Mouse (Mus musculus): ENCODE measurements around the gene 1110051M20Rik. TPM values are rescaled to one million over a fixed set of nuclear protein-coding genes. Genes with fewer than 3 reads are reported as not detected.

Gene 1110051M20Rik
- total RNA-seq, 4 experiments from 2014 or later = 108 to 144 (median 121) TPM

DNA sequence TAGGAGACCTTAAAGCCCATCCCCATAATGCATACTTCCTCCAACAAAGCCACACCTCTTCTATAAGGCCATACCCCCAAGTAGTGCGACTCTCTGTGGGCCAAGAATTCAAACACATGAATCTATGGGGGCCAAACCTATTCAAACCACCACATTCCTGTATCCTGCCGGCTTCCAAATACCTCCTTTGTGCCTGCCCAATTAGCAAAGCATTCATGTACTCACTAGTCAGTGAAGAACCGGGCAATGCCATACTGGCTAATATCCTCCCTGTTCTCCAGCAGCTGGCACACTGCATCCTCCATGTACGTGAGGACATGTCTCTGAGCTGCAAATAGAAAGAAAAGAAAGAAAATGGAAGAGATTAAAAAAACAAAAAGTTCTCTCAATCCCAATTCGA is 22.9 kb downstream of the 1110051M20Rik start:
- DNase-seq (ENCODE audit: low spot score in 2 of 2) = no peak

DNA sequence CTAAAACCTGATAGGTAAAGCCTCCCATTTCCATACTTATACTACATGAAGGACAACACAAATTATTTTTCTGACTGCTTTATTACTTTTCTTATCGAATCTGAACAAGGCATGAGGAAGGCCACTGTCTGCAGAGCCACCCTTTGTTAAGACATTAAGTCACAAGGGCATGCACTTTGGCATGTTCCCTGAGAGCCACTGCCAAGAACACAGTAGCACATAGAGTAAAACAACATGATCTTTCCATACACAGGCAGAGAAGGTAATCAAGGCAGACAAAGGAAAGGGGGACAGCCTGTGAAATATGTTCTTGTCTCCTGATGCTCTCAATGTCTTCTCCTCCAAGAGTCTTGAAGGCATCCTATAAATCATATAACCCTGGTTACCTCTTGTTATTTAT is 30.7 kb downstream of the 1110051M20Rik start:
- no peak for DNase-seq (ENCODE audit: low spot score in 2 of 2)

DNA sequence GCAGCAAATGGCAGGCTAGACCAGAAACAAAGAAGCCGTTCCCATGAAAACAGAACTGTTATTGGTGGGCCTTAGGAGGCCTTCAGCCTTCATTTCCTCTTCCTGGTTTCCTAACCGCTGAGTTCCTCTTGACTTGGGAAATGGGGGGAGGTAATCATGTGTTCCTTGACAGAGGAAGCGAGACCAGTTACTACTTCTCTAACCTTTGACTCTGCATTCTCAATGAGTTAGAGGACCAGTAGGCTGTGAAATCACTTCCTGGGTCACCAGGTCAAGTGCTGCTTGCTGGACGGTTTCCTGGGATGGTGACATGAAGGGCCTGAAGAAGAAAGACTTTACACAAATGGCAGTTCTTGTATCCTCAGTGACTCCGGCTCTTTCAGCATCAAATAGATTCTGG is 32.1 kb downstream of the 1110051M20Rik start:
- no peak for DNase-seq (ENCODE audit: low spot score in 2 of 2)

DNA sequence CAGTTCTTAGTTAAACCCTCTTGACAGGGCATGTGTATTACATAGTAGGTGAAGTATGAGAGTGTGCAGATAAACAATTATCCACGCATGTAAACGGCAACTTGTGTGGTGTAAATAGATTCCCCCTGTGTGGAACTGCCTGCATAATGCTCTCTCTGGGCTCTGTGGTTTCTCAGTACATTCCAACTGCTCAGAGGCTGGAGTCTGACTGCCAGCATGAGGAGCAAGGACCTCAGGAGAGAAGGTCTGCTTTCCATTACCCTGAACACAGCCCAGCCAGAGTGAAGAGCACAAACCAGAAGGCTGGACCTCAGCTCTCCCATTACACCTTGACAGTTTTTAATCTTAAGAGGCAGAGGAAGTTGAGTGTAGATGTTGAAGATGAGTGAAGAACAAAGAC is 33.0 kb downstream of the 1110051M20Rik start:
- DNase-seq (ENCODE audit: low spot score in 2 of 2) = no peak

DNA sequence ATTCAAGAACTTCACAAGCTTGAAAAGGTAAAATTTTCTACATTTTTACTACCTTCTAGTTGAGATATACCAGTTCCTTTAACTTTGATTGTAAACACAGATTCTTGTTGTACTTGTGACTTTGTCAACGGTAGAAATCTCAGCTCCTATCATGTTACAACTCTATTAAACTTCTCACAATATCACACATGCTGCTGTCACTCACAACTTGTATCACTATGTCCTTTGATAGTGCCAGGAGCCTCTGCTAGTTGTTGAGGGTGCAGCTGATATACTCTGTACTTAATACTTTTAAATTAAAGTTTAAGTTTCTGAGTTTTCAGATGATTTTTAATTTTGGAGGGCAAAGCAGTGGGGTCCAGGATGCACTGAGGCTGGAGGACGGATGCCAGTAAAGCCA is 36.5 kb downstream of the 1110051M20Rik start:
- no peak for DNase-seq (ENCODE audit: low spot score in 2 of 2)

DNA sequence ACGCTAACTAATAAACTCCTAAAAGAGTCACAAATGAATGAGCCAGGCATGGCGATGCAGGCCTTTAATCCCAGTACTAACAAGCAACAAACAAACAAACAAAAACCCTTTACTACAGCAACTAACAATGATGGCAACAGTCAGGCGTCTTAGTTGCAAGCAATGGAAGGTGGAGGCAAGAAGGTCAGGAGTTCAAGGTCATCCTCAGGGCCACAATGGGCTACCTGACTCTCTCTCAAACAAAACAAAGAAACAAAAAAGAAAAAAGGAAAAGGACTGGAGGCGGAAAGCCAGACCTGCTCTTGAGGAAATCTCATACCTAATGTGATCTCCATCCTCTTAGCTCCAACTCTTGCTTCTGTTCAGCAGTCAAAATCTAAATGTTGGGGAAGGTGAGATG is 39.4 kb downstream of the 1110051M20Rik start:
- DNase-seq (ENCODE audit: low spot score in 2 of 2) = no peak

DNA sequence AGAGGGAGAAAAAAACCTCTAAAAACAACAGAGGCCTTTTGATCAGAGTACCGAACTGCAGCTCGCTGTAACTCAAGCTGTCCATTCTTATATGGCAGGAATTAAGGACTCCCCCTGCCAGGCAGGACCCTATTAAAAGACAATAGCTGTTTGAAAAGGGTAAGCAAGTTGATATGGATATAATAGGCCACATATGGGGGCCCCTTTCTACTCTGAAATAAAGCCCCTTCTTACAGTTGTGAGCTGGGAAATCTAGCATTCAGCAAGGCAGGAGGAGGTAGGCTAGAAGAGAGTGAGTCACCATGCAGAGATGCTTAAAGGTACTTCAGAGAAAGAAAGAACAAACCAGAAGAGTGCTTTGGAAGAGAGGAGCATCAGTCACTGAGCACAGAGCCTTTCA is 44.8 kb downstream of the 1110051M20Rik start:
- no peak for DNase-seq (ENCODE audit: low spot score in 2 of 2)

DNA sequence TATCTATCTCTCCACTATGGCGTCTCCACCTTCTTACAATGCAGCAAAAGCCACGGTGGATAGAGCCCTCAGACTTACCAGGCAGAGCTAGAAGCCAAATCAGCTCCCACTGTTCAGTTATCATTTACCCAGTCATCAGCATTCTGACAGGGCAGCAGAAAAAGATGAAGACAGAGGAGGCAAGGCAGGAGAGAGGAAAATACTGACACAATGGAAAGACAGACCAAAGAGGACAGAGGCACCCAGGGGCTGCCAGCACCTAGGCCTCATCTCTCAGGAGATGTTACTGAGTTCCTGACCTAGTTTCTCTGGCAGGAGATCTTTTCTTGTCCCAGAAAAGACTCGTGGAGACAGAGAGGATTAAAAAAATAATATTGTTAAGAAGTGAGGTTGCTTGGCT is 45.3 kb downstream of the 1110051M20Rik start:
- no peak for DNase-seq (ENCODE audit: low spot score in 2 of 2)

DNA sequence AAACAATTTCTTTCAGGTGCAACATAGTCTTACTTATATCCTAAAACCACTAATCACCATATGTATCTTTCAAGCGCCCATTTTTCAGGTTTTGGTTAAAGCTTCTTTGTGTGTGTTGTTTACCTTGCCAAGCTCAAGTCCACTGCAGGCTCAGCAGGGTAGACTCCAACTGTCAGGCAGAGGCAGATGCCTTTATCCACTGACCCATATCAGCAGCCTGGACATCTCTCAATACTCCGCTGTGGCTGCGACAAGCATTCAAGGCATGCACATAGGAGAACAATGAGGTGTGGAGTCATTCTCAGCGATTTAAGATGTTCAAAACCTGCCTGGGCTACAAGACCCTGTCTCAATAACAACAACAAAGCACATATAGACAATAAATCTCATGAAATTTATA is 50.4 kb downstream of the 1110051M20Rik start:
- no peak for DNase-seq (ENCODE audit: low spot score in 2 of 2)

DNA sequence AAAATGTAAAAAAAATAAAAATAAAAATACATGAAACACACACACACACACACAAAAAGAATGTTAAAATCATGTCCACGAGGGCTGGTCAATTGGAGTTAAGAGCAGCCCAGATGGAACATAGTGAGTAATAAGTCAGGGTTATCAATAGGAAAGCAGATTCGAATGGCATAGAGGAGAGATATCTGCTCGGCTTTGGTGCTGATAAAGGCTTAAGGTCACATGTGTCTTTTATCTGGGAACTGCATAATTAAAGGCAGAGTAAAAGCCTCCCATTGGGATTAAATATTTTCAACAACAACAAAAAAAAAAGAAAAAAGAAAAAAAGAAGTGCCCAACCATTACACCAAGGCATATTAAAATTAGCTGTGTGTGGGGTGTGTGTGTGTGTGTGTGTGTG is 55.8 kb downstream of the 1110051M20Rik start:
- no peak for DNase-seq (ENCODE audit: low spot score in 2 of 2)

DNA sequence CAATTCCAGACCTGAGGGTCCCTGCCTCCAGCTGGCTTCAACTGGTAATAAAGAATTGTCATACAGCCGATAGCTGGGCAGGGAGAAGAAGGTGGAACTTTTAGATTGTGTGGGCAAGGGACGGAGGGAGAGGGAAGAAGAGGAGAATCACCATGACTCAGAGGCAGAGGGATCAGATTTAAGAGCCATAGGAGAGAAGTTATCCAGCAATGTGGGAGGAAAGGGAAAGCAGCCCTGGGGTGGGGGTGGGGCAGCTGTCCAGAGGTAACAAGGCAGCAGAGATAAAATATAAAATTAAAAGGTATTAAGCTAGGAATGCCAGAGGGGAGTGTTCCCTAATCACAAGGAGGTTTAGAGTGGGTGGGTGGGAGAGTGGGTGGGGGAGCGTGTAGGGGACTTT is 56.2 kb downstream of the 1110051M20Rik start:
- DNase-seq (ENCODE audit: low spot score in 2 of 2) = no peak

DNA sequence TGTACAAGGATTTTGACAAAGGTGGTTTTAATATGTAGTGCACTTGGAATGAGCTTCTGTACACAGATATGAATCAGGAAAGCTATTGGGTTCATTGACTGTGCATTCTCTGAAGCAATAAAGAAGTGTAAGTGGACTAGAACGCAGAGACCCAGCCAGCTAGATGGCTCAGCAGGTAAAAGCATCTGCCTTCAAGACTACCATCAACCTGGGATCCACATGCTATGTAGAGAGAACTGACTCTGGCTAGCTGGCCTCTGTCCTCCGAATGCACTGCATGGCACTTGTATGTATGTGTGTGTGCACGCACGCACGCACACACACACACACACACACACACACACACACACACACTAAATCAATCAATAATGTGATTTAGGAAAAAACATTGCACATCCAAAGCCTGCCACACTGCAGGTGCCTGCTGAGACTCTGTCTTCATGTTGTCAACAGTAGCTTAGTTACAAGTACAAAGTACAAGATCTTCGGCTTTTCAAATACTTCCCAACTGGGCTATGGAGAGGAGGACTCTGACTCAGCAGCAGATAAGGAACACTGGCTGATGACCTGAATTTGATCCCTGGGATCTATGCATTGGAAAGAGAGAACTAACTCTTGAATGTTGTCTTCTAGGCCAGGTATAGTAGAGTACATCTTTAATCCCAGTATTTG is 57.1 kb downstream of the 1110051M20Rik start:
- DNase-seq (ENCODE audit: low spot score in 2 of 2) = no peak

DNA sequence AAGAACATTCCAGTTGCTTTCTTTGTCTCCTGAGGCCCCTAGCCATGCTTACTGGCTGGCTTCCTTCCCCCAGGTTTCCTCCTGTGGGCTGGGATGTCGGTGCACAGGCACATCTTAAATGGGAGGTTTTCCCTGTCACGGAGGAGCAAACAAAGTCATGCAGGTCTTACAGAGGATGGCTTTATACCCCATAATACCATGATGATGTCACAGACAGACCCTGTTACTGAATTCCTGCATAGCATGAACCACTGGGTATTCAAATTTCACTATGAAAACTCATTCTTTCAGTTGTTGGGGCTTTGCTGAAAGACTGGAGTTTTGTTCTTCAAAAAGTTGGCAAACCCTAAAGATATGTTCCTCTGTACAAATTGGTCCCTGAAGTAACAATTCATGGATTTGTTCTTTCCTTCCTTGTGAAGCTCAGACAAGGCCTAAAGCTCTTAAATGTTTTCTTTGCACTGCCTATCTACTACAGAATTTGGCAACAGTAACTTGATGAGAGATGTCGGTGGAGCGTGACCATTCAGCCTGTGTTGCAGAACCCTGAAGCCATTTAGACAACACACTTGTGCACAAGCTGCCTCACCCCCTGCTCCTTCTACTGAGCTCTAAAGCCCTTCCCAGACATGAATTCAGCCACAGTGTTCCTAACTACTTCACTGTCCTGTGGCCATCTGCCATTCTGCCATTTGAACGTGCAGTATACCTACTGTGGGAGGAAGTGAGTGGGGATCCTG is 57.8 kb downstream of the 1110051M20Rik start:
- no peak for DNase-seq (ENCODE audit: low spot score in 2 of 2)

DNA sequence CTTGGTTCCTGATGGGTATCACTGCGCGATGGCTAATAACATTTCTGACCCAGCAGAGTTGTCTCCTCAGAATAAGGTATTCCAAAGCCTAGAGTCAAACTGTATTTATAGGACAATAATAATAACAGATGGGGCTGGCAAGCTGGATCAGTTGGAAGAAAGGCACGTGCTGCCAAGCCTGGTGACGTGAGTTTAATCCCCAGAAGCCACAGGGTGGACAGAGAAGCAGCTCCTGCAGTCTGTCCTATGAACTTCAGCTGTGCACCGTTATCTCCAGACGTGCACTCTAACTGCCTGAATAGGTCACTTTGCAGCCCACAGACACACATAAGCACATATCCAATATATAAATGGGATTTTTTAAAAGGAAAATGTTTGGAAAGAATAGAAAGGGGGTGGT is 61.2 kb downstream of the 1110051M20Rik start:
- DNase-seq (ENCODE audit: low spot score in 2 of 2) = no peak

DNA sequence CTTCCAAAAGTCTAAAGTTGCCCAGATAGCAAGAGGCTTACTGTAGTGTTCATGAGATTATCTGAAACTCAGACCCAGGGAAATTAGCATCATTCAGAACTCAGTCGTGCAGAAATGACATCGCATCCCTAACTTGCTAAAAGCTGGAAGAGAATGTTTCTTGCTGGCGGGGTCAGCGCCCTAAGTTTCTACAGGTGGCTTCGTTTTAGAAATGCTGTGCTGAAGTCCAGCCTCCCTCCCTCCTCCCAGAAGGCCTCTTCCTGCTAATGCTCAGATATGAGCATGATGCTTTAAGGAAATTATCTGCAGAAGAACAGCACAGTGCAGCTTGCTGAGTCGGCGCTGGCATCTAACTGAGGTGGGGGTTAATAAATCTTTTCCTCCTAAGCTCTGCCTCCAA is 67.5 kb downstream of the 1110051M20Rik start:
- no peak for DNase-seq (ENCODE audit: low spot score in 2 of 2)

DNA sequence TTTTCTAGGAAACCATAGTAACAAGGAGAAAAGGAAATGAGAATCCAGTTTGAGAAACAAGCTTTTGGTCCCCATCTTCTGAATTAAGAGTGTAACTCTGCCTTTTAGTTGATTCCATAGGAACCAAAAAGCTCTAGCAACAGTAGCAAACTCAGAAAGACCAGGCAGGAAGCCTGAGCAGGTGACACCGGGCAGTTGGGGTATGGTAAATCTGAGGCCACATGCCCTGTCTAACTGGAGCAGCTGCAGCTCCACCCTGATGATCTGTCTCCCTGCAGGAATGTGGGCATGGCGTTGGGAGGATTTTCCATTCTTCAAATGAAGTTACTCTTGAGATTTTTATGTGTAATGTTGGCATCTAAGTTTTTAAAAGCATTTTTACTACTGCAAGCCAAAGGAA is 74.2 kb downstream of the 1110051M20Rik start:
- no peak for DNase-seq (ENCODE audit: low spot score in 2 of 2)

DNA sequence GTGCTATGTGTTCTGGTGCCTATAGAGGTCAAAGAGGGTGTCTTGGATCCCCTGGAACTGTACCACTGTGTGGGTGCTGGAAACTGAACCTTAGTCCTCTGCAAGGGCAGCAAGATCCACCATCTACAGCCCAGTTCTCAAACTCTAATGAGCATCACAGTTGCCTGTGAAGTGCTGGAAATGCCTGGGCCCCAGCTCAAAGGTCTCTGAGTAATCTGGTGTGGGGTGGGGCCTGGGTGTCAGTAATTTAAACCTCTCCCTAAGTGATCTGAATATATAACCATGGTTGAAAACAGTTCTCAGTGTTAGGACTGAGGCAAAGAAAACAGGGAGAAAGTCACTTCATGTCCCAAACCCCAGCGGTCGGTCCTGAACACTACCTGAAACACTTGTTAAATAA is 81.2 kb downstream of the 1110051M20Rik start:
- no peak for DNase-seq (ENCODE audit: low spot score in 2 of 2)

DNA sequence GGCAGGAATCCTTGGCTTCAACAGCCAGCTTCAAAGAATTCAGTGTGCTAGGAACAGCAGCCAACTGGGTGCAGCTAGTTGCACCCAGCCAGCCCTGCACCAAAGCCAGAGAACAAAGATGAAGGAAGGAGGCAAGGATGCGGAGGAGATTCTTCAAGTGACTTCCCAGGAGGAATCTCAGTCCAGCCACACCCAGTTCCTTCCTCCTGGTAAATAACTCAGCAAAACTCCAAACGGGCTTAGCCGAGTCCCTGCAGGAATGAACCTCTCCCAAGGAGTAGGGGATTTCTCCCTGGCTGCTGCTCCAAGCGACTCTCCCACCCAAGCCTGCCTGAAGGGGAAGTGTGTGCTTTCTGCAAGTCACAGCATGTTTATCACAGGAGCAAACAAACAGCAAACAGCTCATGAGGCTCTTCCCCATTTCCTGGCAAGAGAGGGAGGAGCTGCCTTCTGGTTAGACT is 83.4 kb downstream of the 1110051M20Rik start:
- no peak for DNase-seq (ENCODE audit: low spot score in 2 of 2)

DNA sequence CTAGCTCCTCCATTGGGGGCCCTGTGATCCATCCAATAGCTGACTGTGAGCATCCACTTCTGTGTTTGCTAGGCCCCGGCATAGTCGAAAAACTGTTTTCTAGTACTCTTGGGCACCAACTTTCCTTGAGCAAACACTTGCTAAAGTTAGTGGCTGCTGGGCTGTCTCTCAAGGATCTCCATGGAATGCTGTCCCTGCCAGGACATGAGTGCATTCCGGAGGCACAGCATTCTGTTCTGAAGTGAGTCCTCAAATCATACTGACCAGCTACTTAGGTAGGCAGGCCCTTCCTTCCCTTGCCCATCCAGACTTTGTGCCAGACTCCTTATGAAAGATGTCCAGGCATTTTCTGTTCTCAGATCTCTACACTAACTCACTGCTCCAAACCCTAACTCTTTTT is 88.7 kb downstream of the 1110051M20Rik start:
- no peak for DNase-seq (ENCODE audit: low spot score in 2 of 2)

DNA sequence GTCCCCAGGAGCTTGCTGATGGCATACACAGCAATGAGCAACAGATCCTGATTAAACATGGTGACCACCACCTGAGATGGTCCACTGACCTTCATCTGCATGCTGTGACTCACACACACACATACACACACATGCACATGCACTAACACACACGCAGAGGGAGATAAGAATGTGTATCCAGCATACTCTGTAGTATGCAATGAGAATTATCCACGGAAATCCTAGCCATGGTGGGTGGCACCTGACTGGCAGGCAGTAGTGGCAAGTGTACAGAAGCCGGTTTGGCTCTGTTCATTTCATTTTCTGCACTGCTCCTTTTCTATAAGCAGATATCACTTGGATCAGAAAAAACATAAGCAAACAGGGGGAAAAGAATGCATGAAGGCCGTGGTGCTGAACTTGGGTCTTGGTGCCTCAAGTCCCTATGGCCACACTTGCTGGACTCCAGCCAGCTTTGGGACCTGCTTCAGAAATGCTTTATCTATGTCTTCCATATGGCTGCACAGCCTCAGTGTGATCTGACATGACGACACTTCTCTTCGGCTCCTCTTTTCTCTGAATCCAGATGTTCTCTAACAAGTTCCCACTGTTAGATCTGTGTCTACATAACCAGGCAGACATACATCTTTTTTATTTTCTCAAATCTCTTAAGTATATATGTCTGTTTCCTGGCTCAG is 89.6 kb downstream of the 1110051M20Rik start:
- DNase-seq (ENCODE audit: low spot score in 2 of 2) = no peak

DNA sequence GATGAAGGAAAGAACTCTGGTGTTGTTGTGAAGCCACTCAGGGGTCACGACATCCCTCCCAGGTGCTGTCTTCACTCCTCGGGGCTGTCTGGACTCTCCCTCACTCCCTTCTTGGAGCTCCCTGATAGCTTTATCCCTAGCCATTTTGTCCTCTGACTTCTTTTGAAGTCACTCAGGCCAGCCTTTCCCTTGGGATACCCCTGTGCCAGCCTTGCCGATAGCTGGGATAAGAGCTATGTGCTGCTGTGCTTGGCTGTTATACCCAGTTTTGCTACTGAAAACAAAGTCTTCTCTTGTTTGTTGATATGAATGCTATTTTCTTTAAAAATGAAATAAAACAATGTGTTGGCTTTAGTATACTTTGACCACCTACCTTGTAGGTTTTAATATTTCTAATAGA is 90.7 kb downstream of the 1110051M20Rik start:
- no peak for DNase-seq (ENCODE audit: low spot score in 2 of 2)

DNA sequence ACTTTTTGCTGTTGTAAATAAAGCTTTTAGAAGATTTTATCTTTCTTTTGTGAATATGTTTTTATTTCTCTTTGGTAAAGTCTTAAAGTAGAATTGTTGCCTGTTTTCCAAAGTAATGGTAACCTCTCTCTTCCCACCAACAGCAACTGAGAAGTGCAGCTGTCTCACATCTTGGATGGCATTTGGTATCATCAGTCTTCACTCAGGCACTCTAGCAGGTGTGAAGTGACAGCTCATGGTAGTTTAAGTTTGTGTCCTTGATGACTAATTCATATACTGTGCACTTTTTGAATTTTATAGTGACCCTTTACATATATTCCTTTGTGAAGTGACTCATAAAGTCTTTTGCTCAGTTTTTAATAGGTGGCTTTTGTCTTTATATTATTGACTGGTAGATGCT is 92.7 kb downstream of the 1110051M20Rik start:
- no peak for DNase-seq (ENCODE audit: low spot score in 2 of 2)

Measured in layer of hippocampus, adult 8-10 months (tissue).